Mouse (Mus musculus) cerebellum, adult 2 months (tissue): ENCODE results near the gene Tmcc1.

Experiments
- CTCF ChIP-seq: fragments of 200-500 bp; IDR thresholded peaks from 2 replicates; pipeline ENCODE4 v1.5.1; 2011; ENCODE audit warnings: low read depth, mild to moderate bottlenecking, control low read depth, low read length, moderate library complexity, borderline replicate concordance; ENCODE audit not compliant: insufficient read depth
- POLR2A ChIP-seq: fragments of 200-500 bp; IDR thresholded peaks from 2 replicates; pipeline ENCODE4 v1.6.1; 2011; ENCODE audit warnings: low read length, control low read depth, borderline replicate concordance; ENCODE audit not compliant: insufficient read depth

DNA sequence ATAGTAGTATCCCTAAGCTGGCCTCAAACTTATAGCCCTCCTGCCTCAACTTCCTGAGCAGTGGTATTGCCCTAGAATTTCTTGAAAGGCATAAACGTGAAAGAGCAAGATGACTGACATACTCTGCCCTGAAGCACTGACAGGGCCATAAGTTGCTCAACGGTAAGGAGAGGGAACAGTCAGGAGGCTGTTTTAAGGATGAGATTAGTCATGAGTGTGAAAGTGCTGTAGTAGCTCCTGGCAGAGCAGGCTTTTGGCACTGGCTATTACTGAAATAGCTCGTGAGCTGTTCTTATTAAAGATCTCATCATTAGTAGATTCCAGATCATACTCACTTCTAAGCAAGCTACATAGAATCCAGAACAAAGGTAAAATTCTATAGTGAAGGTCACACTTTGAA is 145.9 kb downstream of the Tmcc1 start:
- no peak for TF ChIP-seq CTCF
- no peak for TF ChIP-seq POLR2A
